Mouse (Mus musculus): ENCODE measurements around the gene Map2k6. TPM values are rescaled to one million over a fixed set of nuclear protein-coding genes. Genes with fewer than 3 reads are reported as not detected.
A peak's percentile ranks its signal among the peaks of the same experiment; 100 is the strongest.

Gene Map2k6
- total and polyA plus RNA-seq, 3 experiments = 1.9 to 3.2 TPM; not detected in 1

DNA sequence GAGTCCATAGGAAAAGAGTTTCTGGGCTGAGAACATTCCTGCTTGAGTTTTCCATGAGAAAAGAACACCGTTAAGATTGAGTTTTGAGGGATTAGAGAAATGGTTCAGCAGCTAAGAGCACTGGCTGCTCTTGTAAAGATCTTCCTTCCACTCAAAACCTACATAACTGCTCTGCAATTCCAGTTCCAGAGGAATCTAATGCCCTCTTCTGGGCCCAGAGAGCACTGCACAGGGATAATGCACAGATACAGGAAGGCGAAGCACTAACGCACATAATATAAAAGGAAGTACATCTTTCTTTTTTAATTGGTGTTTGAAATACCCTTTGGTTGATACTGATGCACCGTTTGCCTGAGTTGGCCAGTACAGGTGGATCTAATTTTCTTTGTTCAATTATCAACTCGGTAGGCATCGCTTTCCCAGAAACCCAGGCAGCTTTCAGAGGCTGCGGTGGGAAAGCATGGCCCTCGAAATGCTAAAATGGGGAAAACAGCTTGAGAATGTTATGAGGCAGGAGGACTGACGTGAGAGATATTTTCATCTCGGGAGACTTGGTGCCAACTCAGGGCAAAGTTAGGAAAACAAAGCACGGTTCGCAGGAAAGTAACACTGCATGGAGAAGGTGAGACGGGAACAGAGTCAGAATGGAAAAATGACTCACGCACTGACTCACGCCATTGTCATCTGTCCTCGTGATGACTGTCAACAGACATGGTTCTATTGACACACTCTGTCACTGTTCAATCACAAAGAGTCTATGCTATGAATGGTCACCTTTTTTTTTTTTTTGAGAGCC, 41.0 kb upstream of the Map2k6 start:
- Histone ChIP-seq H3K9ac (ENCODE audit: control insufficient read depth, low read depth, low read length, poor library complexity, severe bottlenecking) (no peak overlapping the region), H3K9me3 (replicated peaks; ENCODE audit: insufficient read depth, low read length) (no peaks in the 10 kb centered on the region), H3K27ac (ENCODE audit: control insufficient read depth, low read depth, low read length) (no peak overlapping the region), H3K36me3 (ENCODE audit: control insufficient read depth in 1 of 2, insufficient read depth in 2 of 2, low read length in 2 of 2) (no peaks in the 10 kb centered on the region), H3K4me3 (ENCODE audit: control insufficient read depth in 1 of 2, insufficient read depth in 1 of 2, low read depth in 2 of 2, low read length in 2 of 2) (no peak overlapping the region), H3K79me2 (ENCODE audit: control insufficient read depth, insufficient read depth, low read length, poor library complexity) (no peaks in the 10 kb centered on the region), H3K27me3 (ENCODE audit: control insufficient read depth in 1 of 2, insufficient read depth in 2 of 2, low read length in 2 of 2) (0 out of 4 replicates have a peak, but pooled peaks cover 0 to 2% of the 10 kb centered on the region in 2 experiments), H3K4me1 (ENCODE audit: control insufficient read depth in 1 of 2, insufficient read depth in 2 of 2, low read length in 2 of 2) (no peaks in the 10 kb centered on the region)
- peak; percentile 69 for DNase-seq (ENCODE audit: low read depth, low spot score)
- peak; percentile 59 for TF ChIP-seq RAD21 (IDR thresholded peaks at IDR 0.05; ENCODE audit: low read depth, low read length)
- no peak for TF ChIP-seq MEF2A (IDR thresholded peaks at IDR 0.05; ENCODE audit: extremely low read depth, insufficient replicate concordance, low read depth, low read length, poor library complexity, severe bottlenecking)
- TF ChIP-seq MYB (IDR thresholded peaks at IDR 0.05; ENCODE audit: low read depth, low read length) = no peak
- TF ChIP-seq POLR2AphosphoS5 (IDR thresholded peaks at IDR 0.05; ENCODE audit: borderline replicate concordance, low read depth, low read length) = no peak
- TF ChIP-seq TBP (IDR thresholded peaks at IDR 0.05; ENCODE audit: low read depth, low read length) = no peak
- TF ChIP-seq GABPA (IDR thresholded peaks at IDR 0.05; ENCODE audit: low read depth, low read length) = no peak
- peak; percentile 44 to 65 (median 53); a peak in 5 of 6 replicates for TF ChIP-seq CTCF (IDR thresholded peaks at IDR 0.05 in 2 of 3, conservative IDR thresholded peaks at IDR 0.05 in 1 of 3; ENCODE audit: control insufficient read depth in 1 of 3, insufficient read depth in 1 of 3, low read depth in 2 of 3, low read length in 3 of 3, poor library complexity in 1 of 3, severe bottlenecking in 1 of 3)
- TF ChIP-seq NELFE (IDR thresholded peaks at IDR 0.05; ENCODE audit: low read depth, low read length) = no peak
- peak; percentile 52 for TF ChIP-seq SMC3 (IDR thresholded peaks at IDR 0.05; ENCODE audit: low read depth, low read length)
- TF ChIP-seq TAL1 (IDR thresholded peaks at IDR 0.05; ENCODE audit: low read length) = no peak
- peak; percentile 43; the same call in 1 of the 2 replicates for TF ChIP-seq ZC3H11A (IDR thresholded peaks at IDR 0.05; ENCODE audit: low read depth, low read length)
- no peak for TF ChIP-seq SIN3A (IDR thresholded peaks at IDR 0.05; ENCODE audit: low read length)

DNA sequence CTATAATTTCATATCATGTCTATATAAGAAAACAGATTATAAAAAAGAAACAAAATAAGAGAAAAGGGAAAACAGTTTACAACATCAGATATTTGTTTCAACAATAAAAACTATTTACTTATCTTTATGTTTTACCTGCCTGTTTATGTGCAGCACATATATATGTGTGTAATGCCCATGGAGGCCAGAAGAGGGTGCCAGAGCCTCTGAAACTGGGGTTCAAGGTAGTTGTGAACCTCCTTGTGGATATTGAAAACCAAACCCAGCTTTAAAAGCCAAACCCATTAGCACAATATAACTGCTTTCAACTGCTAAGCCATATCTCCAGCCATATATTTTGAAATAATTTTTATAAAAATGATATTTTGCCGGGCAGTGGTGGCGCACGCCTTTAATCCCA, 33.9 kb upstream of the Map2k6 start:
- TF ChIP-seq RCOR1 (IDR thresholded peaks at IDR 0.05; ENCODE audit: low read depth, low read length) (no peak), ZC3H11A (IDR thresholded peaks at IDR 0.05; ENCODE audit: low read depth, low read length) (peak; percentile 97), MYC (IDR thresholded peaks at IDR 0.05; ENCODE audit: low read depth, low read length) (no peak), BHLHE40 (IDR thresholded peaks at IDR 0.05; ENCODE audit: borderline replicate concordance, low read depth, low read length) (0 out of 2 replicates have a peak, but pooled peaks have one; percentile 18), TAL1 (IDR thresholded peaks at IDR 0.05; ENCODE audit: low read length) (no peak), ZNF384 (IDR thresholded peaks at IDR 0.05; ENCODE audit: low read depth, low read length) (peak; percentile 50; the same call in 1 of the 2 replicates), CTCF (IDR thresholded peaks at IDR 0.05 in 2 of 3, conservative IDR thresholded peaks at IDR 0.05 in 1 of 3; ENCODE audit: control insufficient read depth in 1 of 3, insufficient read depth in 1 of 3, low read depth in 2 of 3, low read length in 3 of 3, poor library complexity in 1 of 3, severe bottlenecking in 1 of 3) (peak; percentile 70 to 99 (median 79)), NELFE (IDR thresholded peaks at IDR 0.05; ENCODE audit: low read depth, low read length) (no peak), MAX (IDR thresholded peaks at IDR 0.05; ENCODE audit: low read length) (no peak), POLR2AphosphoS2 (IDR thresholded peaks at IDR 0.05; ENCODE audit: low read length) (no peak), SMC3 (IDR thresholded peaks at IDR 0.05; ENCODE audit: low read depth, low read length) (peak; percentile 96), MAZ (IDR thresholded peaks at IDR 0.05; ENCODE audit: low read depth, low read length) (0 out of 2 replicates have a peak, but pooled peaks have one; percentile 40)
- H3K9ac ChIP-seq (ENCODE audit: control insufficient read depth, low read depth, low read length, poor library complexity, severe bottlenecking) = no peak overlapping the region
- no peaks in the 10 kb centered on the region for H3K36me3 ChIP-seq (ENCODE audit: control insufficient read depth in 1 of 2, insufficient read depth in 2 of 2, low read length in 2 of 2)
- no peaks in the 10 kb centered on the region for H3K27me3 ChIP-seq (ENCODE audit: control insufficient read depth in 1 of 2, insufficient read depth in 2 of 2, low read length in 2 of 2)
- no peak overlapping the region for H3K27ac ChIP-seq (ENCODE audit: control insufficient read depth, low read depth, low read length)
- DNase-seq (ENCODE audit: low read depth, low spot score) = peak; percentile 84
- no peak overlapping the region for H3K4me3 ChIP-seq (ENCODE audit: control insufficient read depth in 1 of 2, insufficient read depth in 1 of 2, low read depth in 2 of 2, low read length in 2 of 2)
- no peaks in the 10 kb centered on the region for H3K4me1 ChIP-seq (ENCODE audit: control insufficient read depth in 1 of 2, insufficient read depth in 2 of 2, low read length in 2 of 2)
- no peaks in the 10 kb centered on the region for H3K9me3 ChIP-seq (replicated peaks; ENCODE audit: insufficient read depth, low read length)
- no peaks in the 10 kb centered on the region for H3K79me2 ChIP-seq (ENCODE audit: control insufficient read depth, insufficient read depth, low read length, poor library complexity)

Data from MEL (cell line).